Mouse (Mus musculus) megakaryocyte, embryonic 14.5 days (primary cell): ENCODE data around the gene Plekhs1. TPM values are rescaled to one million over a fixed set of nuclear protein-coding genes. Genes with fewer than 3 reads are reported as not detected.

Experiments used
- H3K27me3 ChIP-seq: replicated peaks from 2 replicates; pipeline ENCODE3; 2012; ENCODE audit warnings: inconsistent platforms
- H3K36me3 ChIP-seq: replicated peaks from 2 replicates; pipeline ENCODE3; 2012; ENCODE audit warnings: low read length, inconsistent platforms, mixed read lengths
- H3K4me1 ChIP-seq: 2 replicates; pipeline ENCODE4 v1.6.1; 2012; ENCODE audit warnings: inconsistent platforms
- H3K4me3 ChIP-seq: replicated peaks from 2 replicates; pipeline ENCODE3; 2012; ENCODE audit warnings: moderate library complexity, mild to moderate bottlenecking, inconsistent platforms
- H3K9me3 ChIP-seq: 2 replicates; pipeline ENCODE4 v1.6.1; 2012; ENCODE audit warnings: inconsistent platforms
- FLI1 ChIP-seq: IDR thresholded peaks from 2 replicates; pipeline ENCODE4 v1.6.1; 2012; ENCODE audit warnings: low read length, inconsistent platforms, mixed read lengths
- GATA1 ChIP-seq: IDR thresholded peaks from 3 replicates; pipeline ENCODE4 v1.6.1; 2012; ENCODE audit warnings: mixed read lengths, low read length, inconsistent platforms, borderline replicate concordance
- polyA plus RNA-seq: library from polyadenylated mRNA; stranded (reverse); fragments of >175 nt; gene quantifications from 2 replicates; pipeline ENCODE4 v1.2.3, GENCODE M21; 2012; ENCODE audit warnings: low replicate concordance; ENCODE audit not compliant: insufficient read depth

Gene Plekhs1
- polyA plus RNA-seq, 1 experiment, result not detected

GRCm38 (mm10) chr19:56432706-56433105, 28.7 kb upstream of the Plekhs1 start:
- peaks cover 83% of the 10 kb centered on the region for H3K36me3 ChIP-seq
- no peak for TF ChIP-seq GATA1
- no peak for TF ChIP-seq FLI1
- no peaks in the 10 kb centered on the region for H3K27me3 ChIP-seq
- 0 out of 2 replicates have a peak, but pooled peaks cover 3% of the 10 kb centered on the region for H3K4me1 ChIP-seq
- no peak overlapping the region for H3K4me3 ChIP-seq
- H3K9me3 ChIP-seq, result no peaks in the 10 kb centered on the region

GRCm38 (mm10) chr19:56433581-56433980, 27.9 kb upstream of the Plekhs1 start:
- Histone ChIP-seq H3K4me3 (no peak overlapping the region), H3K36me3 (peaks cover 86% of the 10 kb centered on the region), H3K9me3 (no peaks in the 10 kb centered on the region), H3K4me1 (0 out of 2 replicates have a peak, but pooled peaks cover 3% of the 10 kb centered on the region), H3K27me3 (no peaks in the 10 kb centered on the region)
- TF ChIP-seq FLI1 (no peak), GATA1 (no peak)

GRCm38 (mm10) chr19:56436380-56436779, 25.1 kb upstream of the Plekhs1 start:
- TF ChIP-seq GATA1, result no peak
- TF ChIP-seq FLI1, result no peak
- Histone ChIP-seq H3K4me3 (no peak overlapping the region), H3K27me3 (no peaks in the 10 kb centered on the region), H3K4me1 (no peaks in the 10 kb centered on the region), H3K36me3 (peaks cover 94% of the 10 kb centered on the region), H3K9me3 (no peaks in the 10 kb centered on the region)

GRCm38 (mm10) chr19:56438357-56439071, 22.9 kb upstream of the Plekhs1 start:
- TF ChIP-seq GATA1 (no peak), FLI1 (no peak)
- Histone ChIP-seq H3K9me3 (no peaks in the 10 kb centered on the region), H3K4me3 (no peak overlapping the region), H3K27me3 (no peaks in the 10 kb centered on the region), H3K4me1 (no peaks in the 10 kb centered on the region), H3K36me3 (peaks cover 79% of the 10 kb centered on the region)

GRCm38 (mm10) chr19:56439072-56439434, 22.4 kb upstream of the Plekhs1 start:
- Histone ChIP-seq H3K9me3 (no peaks in the 10 kb centered on the region), H3K27me3 (no peaks in the 10 kb centered on the region), H3K36me3 (peaks cover 74% of the 10 kb centered on the region), H3K4me3 (no peak overlapping the region), H3K4me1 (no peaks in the 10 kb centered on the region)
- no peak for TF ChIP-seq FLI1
- no peak for TF ChIP-seq GATA1

GRCm38 (mm10) chr19:56443445-56443844, 18.0 kb upstream of the Plekhs1 start:
- TF ChIP-seq FLI1 (no peak), GATA1 (no peak)
- peaks cover 7% of the 10 kb centered on the region for H3K27me3 ChIP-seq
- H3K4me3 ChIP-seq, result no peak overlapping the region
- H3K9me3 ChIP-seq, result peaks cover 5% of the 10 kb centered on the region
- peaks cover 31% of the 10 kb centered on the region for H3K36me3 ChIP-seq
- no peaks in the 10 kb centered on the region for H3K4me1 ChIP-seq

GRCm38 (mm10) chr19:56448784-56449183, 12.7 kb upstream of the Plekhs1 start:
- Histone ChIP-seq H3K4me3 (no peak overlapping the region), H3K4me1 (peaks cover 6% of the 10 kb centered on the region; the same call in 1 of the 2 replicates), H3K9me3 (peaks cover 10% of the 10 kb centered on the region), H3K27me3 (peaks cover 25% of the 10 kb centered on the region), H3K36me3 (no peaks in the 10 kb centered on the region)
- no peak for TF ChIP-seq FLI1
- TF ChIP-seq GATA1, result no peak

GRCm38 (mm10) chr19:56449537-56449936, 11.9 kb upstream of the Plekhs1 start:
- peaks cover 6% of the 10 kb centered on the region; the same call in 1 of the 2 replicates for H3K4me1 ChIP-seq
- H3K9me3 ChIP-seq, result peaks cover 10% of the 10 kb centered on the region
- no peaks in the 10 kb centered on the region for H3K36me3 ChIP-seq
- H3K27me3 ChIP-seq, result peaks cover 31% of the 10 kb centered on the region
- TF ChIP-seq GATA1, result no peak
- TF ChIP-seq FLI1, result no peak
- H3K4me3 ChIP-seq, result no peak overlapping the region

- TF ChIP-seq GATA1, result no peak
- no peak for TF ChIP-seq FLI1
- Histone ChIP-seq H3K36me3 (no peaks in the 10 kb centered on the region), H3K4me1 (peaks cover 6% of the 10 kb centered on the region; the same call in 1 of the 2 replicates), H3K9me3 (peaks cover 10% of the 10 kb centered on the region), H3K27me3 (peaks cover 36% of the 10 kb centered on the region), H3K4me3 (no peak overlapping the region)
These were observed 10.5 kb upstream of the Plekhs1 start for GRCm38 (mm10) chr19:56450892-56451291.

- Histone ChIP-seq H3K4me3 (no peak overlapping the region), H3K9me3 (peaks cover 10% of the 10 kb centered on the region), H3K4me1 (peaks cover 6% of the 10 kb centered on the region; the same call in 1 of the 2 replicates), H3K27me3 (peaks cover 43% of the 10 kb centered on the region), H3K36me3 (no peaks in the 10 kb centered on the region)
- TF ChIP-seq FLI1, result no peak
- no peak for TF ChIP-seq GATA1
These were observed 9.6 kb upstream of the Plekhs1 start for GRCm38 (mm10) chr19:56451867-56452266.

GRCm38 (mm10) chr19:56452421-56452820, 9.0 kb upstream of the Plekhs1 start:
- Histone ChIP-seq H3K9me3 (peaks cover 10% of the 10 kb centered on the region), H3K4me3 (no peak overlapping the region), H3K36me3 (no peaks in the 10 kb centered on the region), H3K27me3 (peaks cover 46% of the 10 kb centered on the region), H3K4me1 (peaks cover 6% of the 10 kb centered on the region; the same call in 1 of the 2 replicates)
- TF ChIP-seq GATA1 (no peak), FLI1 (no peak)
